Mouse (Mus musculus) hindbrain, embryonic 11.5 days (tissue): ENCODE measurements around the gene Gtf2b. TPM values are rescaled to one million over a fixed set of nuclear protein-coding genes. Genes with fewer than 3 reads are reported as not detected.

Experiments used
- ATAC-seq: fragments of 200-750 bp; cut with Nextera tagmentation; 2 replicates; pipeline ENCODE4 v1.8.0; 2017; ENCODE audit warnings: mild to moderate bottlenecking, moderate TSS enrichment, moderate library complexity; ENCODE audit not compliant: low FRiP score
- DNase-seq: peaks from one replicate; pipeline ENCODE4 v3.0.0-alpha.2; 2015; ENCODE audit warnings: low spot score
- H3K27ac ChIP-seq: fragments of 300-500 bp; sonication (generic); 2 replicates; pipeline ENCODE4 v1.5.1; 2014; ENCODE audit warnings: mild to moderate bottlenecking, low read depth, low read length
- H3K27me3 ChIP-seq: fragments of 300-500 bp; sonication (generic); 2 replicates; pipeline ENCODE4 v1.6.1; 2014; ENCODE audit warnings: mild to moderate bottlenecking, low read length, moderate library complexity, mixed read lengths; ENCODE audit not compliant: control insufficient read depth, insufficient read depth
- H3K36me3 ChIP-seq: fragments of 300-500 bp; sonication (generic); 2 replicates; pipeline ENCODE4 v1.6.1; 2014; ENCODE audit warnings: mild to moderate bottlenecking, low read length, moderate library complexity, mixed read lengths; ENCODE audit not compliant: control insufficient read depth, insufficient read depth
- H3K4me1 ChIP-seq: fragments of 300-500 bp; sonication (generic); replicated peaks from 2 replicates; pipeline ENCODE4 v1.6.1; 2014; ENCODE audit warnings: low read length, mixed read lengths; ENCODE audit not compliant: control insufficient read depth, insufficient read depth
- H3K4me2 ChIP-seq: fragments of 300-500 bp; sonication (generic); replicated peaks from 2 replicates; pipeline ENCODE4 v1.6.1; 2014; ENCODE audit warnings: mild to moderate bottlenecking, low read depth, low read length
- H3K4me3 ChIP-seq: fragments of 300-500 bp; sonication (generic); 2 replicates; pipeline ENCODE4 v1.5.1; 2014; ENCODE audit warnings: low read depth, low read length
- H3K9ac ChIP-seq: fragments of 300-500 bp; sonication (generic); 2 replicates; pipeline ENCODE4 v1.6.1; 2014; ENCODE audit warnings: low read depth, low read length
- H3K9me3 ChIP-seq: fragments of 300-500 bp; sonication (generic); 2 replicates; pipeline ENCODE4 v1.6.1; 2016; ENCODE audit warnings: low read length; ENCODE audit not compliant: control insufficient read depth
- WGBS: fragments of 180-500 bp; shearing (Covaris S2); extraction: QIAGEN DNeasy Blood & Tissue Kit; methylation state at CpG from one replicate; pipeline ENCODE4 v1.1.7; 2014; 5-methylcytosine and 5-hydroxymethylcytosine counted together
- polyA plus RNA-seq: library from polyadenylated mRNA; unstranded; fragments of >200 nt; fragmentation: Nextera tagmentation; extraction: Ambion mirVana; gene quantifications from 2 replicates; pipeline ENCODE4 v1.2.1, GENCODE M21; 2014

The Gtf2b gene
- polyA plus RNA-seq, 1 experiment from 2014 or later = 107 TPM

DNA sequence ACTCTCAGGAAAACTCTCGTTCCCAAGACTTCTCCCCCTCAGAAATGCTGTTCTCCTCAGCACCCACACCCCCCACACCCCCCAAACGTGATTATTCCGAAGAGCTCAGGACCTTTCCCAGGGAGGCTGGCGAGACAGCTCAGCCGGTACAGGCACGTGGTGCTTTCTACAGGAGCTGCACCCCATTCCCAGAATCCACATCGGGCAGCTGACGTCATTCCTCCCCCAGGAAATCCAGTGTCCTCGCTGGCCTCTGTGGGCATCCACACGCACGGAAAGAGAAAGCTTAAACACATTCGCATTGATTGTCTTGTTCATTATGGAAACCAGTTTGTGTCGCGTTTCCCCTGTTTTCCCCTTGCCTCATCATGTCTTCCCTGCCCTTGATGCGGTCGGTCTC lies 15.7 kb upstream of the Gtf2b start:
- Histone ChIP-seq H3K9ac (no peak overlapping the region), H3K27me3 (no peaks in the 10 kb centered on the region), H3K4me3 (no peak overlapping the region), H3K27ac (no peak overlapping the region), H3K4me1 (no peaks in the 10 kb centered on the region), H3K36me3 (no peaks in the 10 kb centered on the region), H3K4me2 (no peak overlapping the region), H3K9me3 (no peaks in the 10 kb centered on the region)
- WGBS = 83% methylated on average over 16 of the region's 16 CpGs
- no peak for DNase-seq
- no peak for ATAC-seq

DNA sequence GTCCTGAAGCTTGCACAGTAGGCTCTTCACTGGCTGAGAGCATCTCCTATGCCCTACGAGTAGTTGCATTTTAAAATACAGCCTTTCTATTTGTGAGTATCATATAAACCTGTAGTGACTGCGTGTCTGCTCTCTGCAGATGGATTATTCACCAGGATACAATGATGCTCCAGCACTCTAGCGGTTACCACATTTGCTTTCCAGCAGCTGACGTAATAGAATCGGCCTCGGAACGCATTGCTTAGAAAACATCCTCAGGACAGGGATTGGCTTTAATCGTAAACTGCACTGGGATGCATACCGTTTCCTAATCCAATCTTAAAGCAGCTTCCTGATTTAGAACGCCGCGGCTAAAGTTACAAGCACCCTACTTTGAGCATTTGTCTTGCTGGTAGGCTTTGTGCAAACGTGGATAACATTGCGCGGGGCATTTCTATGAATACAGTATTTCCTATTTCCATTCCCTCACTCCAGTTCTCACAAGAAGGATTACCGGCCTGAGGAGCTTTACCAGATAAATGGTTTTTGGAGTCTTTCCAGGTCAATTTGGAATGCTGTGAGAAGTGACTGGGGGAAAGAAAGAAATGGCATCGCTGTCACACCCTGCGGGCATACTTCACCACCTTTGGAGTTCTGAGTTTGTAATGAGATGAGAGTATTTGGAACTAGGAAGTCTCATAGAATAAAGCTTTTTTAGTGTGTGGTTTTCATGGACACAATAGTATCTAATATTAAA lies 9.5 kb upstream of the Gtf2b start:
- Histone ChIP-seq H3K27ac (no peak overlapping the region), H3K4me2 (no peak overlapping the region), H3K4me1 (no peaks in the 10 kb centered on the region), H3K4me3 (no peak overlapping the region), H3K9me3 (no peaks in the 10 kb centered on the region), H3K9ac (no peak overlapping the region), H3K27me3 (no peaks in the 10 kb centered on the region), H3K36me3 (no peaks in the 10 kb centered on the region)
- DNase-seq (no peak), ATAC-seq (no peak)
- 91% methylated on average over 18 of the region's 18 CpGs for WGBS

DNA sequence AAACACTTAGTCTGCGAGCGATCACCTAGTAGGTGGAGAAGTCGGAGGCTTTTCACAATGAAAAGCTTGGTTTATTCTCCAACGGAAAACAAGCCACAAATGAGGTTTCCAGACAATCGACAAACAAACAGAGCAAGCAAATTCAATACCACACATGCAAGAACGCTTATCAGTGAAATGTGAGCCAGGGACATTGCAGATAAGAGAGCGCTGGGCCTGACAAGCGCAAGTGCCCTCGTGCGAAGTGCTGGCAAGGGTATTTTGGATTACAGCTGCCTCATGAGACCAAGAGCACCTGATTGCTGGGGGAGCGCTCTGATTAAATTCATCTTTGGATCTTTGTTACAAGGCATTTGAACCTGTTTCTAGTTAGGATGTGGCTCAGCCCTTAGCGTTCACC lies 7.0 kb upstream of the Gtf2b start:
- H3K9ac ChIP-seq = no peak overlapping the region
- no peak overlapping the region for H3K4me2 ChIP-seq
- no peak for DNase-seq

DNA sequence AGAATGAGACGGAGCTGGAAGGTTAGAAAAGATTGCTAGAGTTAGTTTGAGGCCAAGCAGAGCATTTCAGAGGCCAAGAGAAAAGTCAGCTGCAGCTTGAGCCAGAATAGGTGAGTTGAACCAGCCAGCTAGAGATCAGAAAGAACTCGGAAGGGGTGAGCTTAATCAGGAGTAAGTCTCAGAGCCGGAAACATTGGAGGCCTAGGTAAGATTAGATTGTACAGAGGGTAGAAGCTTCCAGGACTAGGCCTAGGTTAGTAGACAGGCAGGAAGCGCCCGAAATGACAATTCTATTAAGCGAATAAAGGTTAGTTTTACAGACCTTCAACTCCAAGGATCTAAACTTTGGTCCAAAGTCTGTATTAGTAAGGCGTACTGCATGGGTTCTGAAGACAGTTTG lies 6.3 kb upstream of the Gtf2b start:
- no peak overlapping the region for H3K9ac ChIP-seq
- ATAC-seq (no peak), DNase-seq (no peak)
- H3K4me2 ChIP-seq = no peak overlapping the region
- no peaks in the 10 kb centered on the region for H3K9me3 ChIP-seq
- H3K4me3 ChIP-seq = no peak overlapping the region
- no peaks in the 10 kb centered on the region for H3K4me1 ChIP-seq
- no peak overlapping the region for H3K27ac ChIP-seq
- H3K27me3 ChIP-seq = no peaks in the 10 kb centered on the region
- WGBS = 88% methylated on average over 7 of the region's 7 CpGs
- no peaks in the 10 kb centered on the region for H3K36me3 ChIP-seq

More for the DNA sequence above, 7.0 kb upstream of the Gtf2b start:
- Histone ChIP-seq H3K27ac (no peak overlapping the region), H3K9me3 (no peaks in the 10 kb centered on the region), H3K36me3 (no peaks in the 10 kb centered on the region), H3K4me3 (no peak overlapping the region), H3K27me3 (no peaks in the 10 kb centered on the region), H3K4me1 (no peaks in the 10 kb centered on the region)
- no peak for ATAC-seq
- WGBS = 63% methylated on average over 12 of the region's 12 CpGs

GRCm38 (mm10) chr3:142760356-142760755 lies 4.5 kb upstream of the Gtf2b start:
- DNase-seq = no peak
- H3K27ac ChIP-seq = no peak overlapping the region
- no peaks in the 10 kb centered on the region for H3K36me3 ChIP-seq
- no peak overlapping the region for H3K4me3 ChIP-seq
- no peak for ATAC-seq
- no peak overlapping the region for H3K4me2 ChIP-seq
- H3K4me1 ChIP-seq = no peaks in the 10 kb centered on the region
- no peaks in the 10 kb centered on the region for H3K27me3 ChIP-seq
- H3K9me3 ChIP-seq = no peaks in the 10 kb centered on the region
- no peak overlapping the region for H3K9ac ChIP-seq
- WGBS = 64% methylated on average over 6 of the region's 6 CpGs

- peak overlapping the region; percentile 52 for H3K4me2 ChIP-seq
- no peaks in the 10 kb centered on the region for H3K36me3 ChIP-seq
- no peaks in the 10 kb centered on the region for H3K4me1 ChIP-seq
- ATAC-seq (no peak), DNase-seq (no peak)
- H3K27ac ChIP-seq = no peak overlapping the region
- no peaks in the 10 kb centered on the region for H3K9me3 ChIP-seq
- peak overlapping the region; percentile 73 for H3K4me3 ChIP-seq
- H3K9ac ChIP-seq = peak overlapping the region; percentile 83
- 25% methylated on average over 10 of the region's 10 CpGs for WGBS
- H3K27me3 ChIP-seq = no peaks in the 10 kb centered on the region
Measured at GRCm38 (mm10) chr3:142765778-142766165, 927 bp downstream of the Gtf2b start.

- WGBS = 97% methylated on average over 6 of the region's 6 CpGs
- no peak for ATAC-seq
Measured at GRCm38 (mm10) chr3:142768498-142768897, 3.7 kb downstream of the Gtf2b start.

DNA sequence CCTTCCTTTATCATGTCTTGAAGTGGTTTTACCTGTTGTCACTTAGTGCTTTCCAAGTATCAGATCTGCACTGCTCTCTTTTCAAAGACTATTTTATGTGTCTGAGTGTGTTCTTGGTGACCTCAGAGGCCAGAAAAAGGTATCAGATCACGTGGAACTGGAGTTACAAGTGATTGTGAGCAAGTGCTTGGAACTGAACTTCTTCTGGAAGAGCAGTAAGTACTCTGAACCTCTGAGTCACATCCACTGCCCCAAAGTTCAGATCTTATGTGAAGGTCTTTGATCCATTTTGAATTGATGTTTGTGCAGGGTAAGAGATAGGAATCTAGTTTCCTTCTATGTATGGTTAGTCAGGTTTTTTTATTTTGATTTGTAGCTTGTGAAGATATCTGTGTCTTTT lies 5.7 kb downstream of the Gtf2b start:
- H3K4me1 ChIP-seq = no peaks in the 10 kb centered on the region
- no peak overlapping the region for H3K4me2 ChIP-seq
- 65% methylated on average over 1 of the region's 1 CpGs for WGBS
- H3K4me3 ChIP-seq = no peak overlapping the region
- ATAC-seq (no peak), DNase-seq (no peak)
- H3K27ac ChIP-seq = no peak overlapping the region
- H3K9me3 ChIP-seq = no peaks in the 10 kb centered on the region
- no peaks in the 10 kb centered on the region for H3K36me3 ChIP-seq
- no peaks in the 10 kb centered on the region for H3K27me3 ChIP-seq
- no peak overlapping the region for H3K9ac ChIP-seq

More at GRCm38 (mm10) chr3:142768498-142768897, 3.7 kb downstream of the Gtf2b start:
- H3K4me3 ChIP-seq = no peak overlapping the region
- H3K4me1 ChIP-seq = no peaks in the 10 kb centered on the region
- H3K36me3 ChIP-seq = no peaks in the 10 kb centered on the region
- DNase-seq = no peak
- no peak overlapping the region for H3K27ac ChIP-seq
- no peak overlapping the region for H3K9ac ChIP-seq
- H3K4me2 ChIP-seq = no peak overlapping the region
- no peaks in the 10 kb centered on the region for H3K27me3 ChIP-seq
- no peaks in the 10 kb centered on the region for H3K9me3 ChIP-seq

- ATAC-seq (no peak), DNase-seq (no peak)
- Histone ChIP-seq H3K9ac (no peak overlapping the region), H3K4me1 (no peaks in the 10 kb centered on the region), H3K9me3 (no peaks in the 10 kb centered on the region), H3K27me3 (no peaks in the 10 kb centered on the region), H3K4me3 (no peak overlapping the region), H3K36me3 (no peaks in the 10 kb centered on the region), H3K4me2 (no peak overlapping the region), H3K27ac (no peak overlapping the region)
- 87% methylated on average over 4 of the region's 4 CpGs for WGBS
Measured at GRCm38 (mm10) chr3:142773538-142774191, 8.8 kb downstream of the Gtf2b start.
